Mouse (Mus musculus): ENCODE data around the gene Prkce. TPM values are rescaled to one million over a fixed set of nuclear protein-coding genes. Genes with fewer than 3 reads are reported as not detected.

The Prkce gene
- polyA plus RNA-seq, 1 experiment from 2014 or later: 5.5 TPM

GRCm38 (mm10) chr17:86529411-86529810 is 361.8 kb downstream of the Prkce start:
- WGBS: 33% methylated on average over 4 of the region's 4 CpGs
- ATAC-seq (ENCODE audit: low FRiP score, low TSS enrichment): peak; percentile 43

GRCm38 (mm10) chr17:86531231-86531630 is 363.6 kb downstream of the Prkce start:
- Histone ChIP-seq H3K27me3 (ENCODE audit: insufficient read depth, low read length) (no peaks in the 10 kb centered on the region), H3K36me3 (ENCODE audit: insufficient read depth, low read length) (no peaks in the 10 kb centered on the region), H3K9ac (replicated peaks; ENCODE audit: low read length) (no peak overlapping the region), H3K4me1 (ENCODE audit: insufficient read depth, low read length) (peaks cover 52% of the 10 kb centered on the region), H3K4me3 (ENCODE audit: low read length) (no peak overlapping the region), H3K4me2 (replicated peaks; ENCODE audit: low read depth, low read length) (no peak overlapping the region), H3K27ac (ENCODE audit: low read length) (no peak overlapping the region), H3K9me3 (ENCODE audit: low read length) (no peaks in the 10 kb centered on the region)
- ATAC-seq (ENCODE audit: low FRiP score, low TSS enrichment): no peak
- 84% methylated on average over 6 of the region's 6 CpGs for WGBS

More at GRCm38 (mm10) chr17:86529411-86529810, 361.8 kb downstream of the Prkce start:
- Histone ChIP-seq H3K4me3 (ENCODE audit: low read length) (no peak overlapping the region), H3K27ac (ENCODE audit: low read length) (peak overlapping the region; percentile 86), H3K9ac (replicated peaks; ENCODE audit: low read length) (no peak overlapping the region), H3K4me1 (ENCODE audit: insufficient read depth, low read length) (peaks cover 42% of the 10 kb centered on the region), H3K4me2 (replicated peaks; ENCODE audit: low read depth, low read length) (no peak overlapping the region), H3K27me3 (ENCODE audit: insufficient read depth, low read length) (no peaks in the 10 kb centered on the region), H3K36me3 (ENCODE audit: insufficient read depth, low read length) (no peaks in the 10 kb centered on the region), H3K9me3 (ENCODE audit: low read length) (no peaks in the 10 kb centered on the region)

GRCm38 (mm10) chr17:86532783-86533548 is 365.4 kb downstream of the Prkce start:
- Histone ChIP-seq H3K4me1 (ENCODE audit: insufficient read depth, low read length) (peaks cover 58% of the 10 kb centered on the region), H3K36me3 (ENCODE audit: insufficient read depth, low read length) (no peaks in the 10 kb centered on the region), H3K4me2 (replicated peaks; ENCODE audit: low read depth, low read length) (no peak overlapping the region), H3K4me3 (ENCODE audit: low read length) (no peak overlapping the region), H3K9ac (replicated peaks; ENCODE audit: low read length) (no peak overlapping the region), H3K9me3 (ENCODE audit: low read length) (no peaks in the 10 kb centered on the region), H3K27me3 (ENCODE audit: insufficient read depth, low read length) (no peaks in the 10 kb centered on the region), H3K27ac (ENCODE audit: low read length) (no peak overlapping the region)
- no peak for ATAC-seq (ENCODE audit: low FRiP score, low TSS enrichment)
- WGBS: 69% methylated on average over 17 of the region's 17 CpGs

GRCm38 (mm10) chr17:86533549-86533851 is 365.9 kb downstream of the Prkce start:
- Histone ChIP-seq H3K36me3 (ENCODE audit: insufficient read depth, low read length) (no peaks in the 10 kb centered on the region), H3K4me3 (ENCODE audit: low read length) (no peak overlapping the region), H3K4me1 (ENCODE audit: insufficient read depth, low read length) (peaks cover 54% of the 10 kb centered on the region), H3K9me3 (ENCODE audit: low read length) (no peaks in the 10 kb centered on the region), H3K27me3 (ENCODE audit: insufficient read depth, low read length) (no peaks in the 10 kb centered on the region), H3K4me2 (replicated peaks; ENCODE audit: low read depth, low read length) (no peak overlapping the region), H3K27ac (ENCODE audit: low read length) (no peak overlapping the region), H3K9ac (replicated peaks; ENCODE audit: low read length) (no peak overlapping the region)
- ATAC-seq (ENCODE audit: low FRiP score, low TSS enrichment): no peak
- WGBS: 77% methylated on average over 11 of the region's 11 CpGs

- no peaks in the 10 kb centered on the region for H3K27me3 ChIP-seq (ENCODE audit: insufficient read depth, low read length)
- 0 out of 2 replicates have a peak, but pooled peaks have one; percentile 13 for ATAC-seq (ENCODE audit: low FRiP score, low TSS enrichment)
- H3K9me3 ChIP-seq (ENCODE audit: low read length): no peaks in the 10 kb centered on the region
- peaks cover 46% of the 10 kb centered on the region for H3K4me1 ChIP-seq (ENCODE audit: insufficient read depth, low read length)
- H3K27ac ChIP-seq (ENCODE audit: low read length): peak overlapping the region; percentile 74
- H3K4me2 ChIP-seq (replicated peaks; ENCODE audit: low read depth, low read length): no peak overlapping the region
- 66% methylated on average over 10 of the region's 10 CpGs for WGBS
- peak overlapping the region; percentile 15; the same call in 1 of the 2 replicates for H3K9ac ChIP-seq (replicated peaks; ENCODE audit: low read length)
- no peaks in the 10 kb centered on the region for H3K36me3 ChIP-seq (ENCODE audit: insufficient read depth, low read length)
- H3K4me3 ChIP-seq (ENCODE audit: low read length): no peak overlapping the region
These were observed 367.5 kb downstream of the Prkce start for GRCm38 (mm10) chr17:86535096-86535495.

- H3K27ac ChIP-seq (ENCODE audit: low read length): peak overlapping the region; percentile 74
- H3K4me3 ChIP-seq (ENCODE audit: low read length): peak overlapping the region; percentile 13
- peak overlapping the region; percentile 31; the same call in 1 of the 2 replicates for H3K9ac ChIP-seq (replicated peaks; ENCODE audit: low read length)
- peak overlapping the region; percentile 43 for H3K4me2 ChIP-seq (replicated peaks; ENCODE audit: low read depth, low read length)
- no peaks in the 10 kb centered on the region for H3K27me3 ChIP-seq (ENCODE audit: insufficient read depth, low read length)
- ATAC-seq (ENCODE audit: low FRiP score, low TSS enrichment): peak; percentile 68
- 35% methylated on average over 22 of the region's 22 CpGs for WGBS
- H3K36me3 ChIP-seq (ENCODE audit: insufficient read depth, low read length): no peaks in the 10 kb centered on the region
- H3K9me3 ChIP-seq (ENCODE audit: low read length): no peaks in the 10 kb centered on the region
- peaks cover 42% of the 10 kb centered on the region for H3K4me1 ChIP-seq (ENCODE audit: insufficient read depth, low read length)
These were observed 368.5 kb downstream of the Prkce start for GRCm38 (mm10) chr17:86535827-86536656.

- Histone ChIP-seq H3K9ac (replicated peaks; ENCODE audit: low read length) (no peak overlapping the region), H3K27me3 (ENCODE audit: insufficient read depth, low read length) (no peaks in the 10 kb centered on the region)
- WGBS: 45% methylated on average over 18 of the region's 18 CpGs
These were observed 372.4 kb downstream of the Prkce start for GRCm38 (mm10) chr17:86539881-86540430.

GRCm38 (mm10) chr17:86546529-86546928 is 378.9 kb downstream of the Prkce start:
- no peak for ATAC-seq (ENCODE audit: low FRiP score, low TSS enrichment)
- Histone ChIP-seq H3K4me2 (replicated peaks; ENCODE audit: low read depth, low read length) (no peak overlapping the region), H3K36me3 (ENCODE audit: insufficient read depth, low read length) (no peaks in the 10 kb centered on the region), H3K27me3 (ENCODE audit: insufficient read depth, low read length) (no peaks in the 10 kb centered on the region), H3K27ac (ENCODE audit: low read length) (no peak overlapping the region), H3K4me1 (ENCODE audit: insufficient read depth, low read length) (peaks cover 12% of the 10 kb centered on the region), H3K9me3 (ENCODE audit: low read length) (no peaks in the 10 kb centered on the region), H3K9ac (replicated peaks; ENCODE audit: low read length) (no peak overlapping the region), H3K4me3 (ENCODE audit: low read length) (no peak overlapping the region)
- WGBS: 47% methylated on average over 7 of the region's 7 CpGs

More at GRCm38 (mm10) chr17:86539881-86540430, 372.4 kb downstream of the Prkce start:
- Histone ChIP-seq H3K4me1 (ENCODE audit: insufficient read depth, low read length) (peaks cover 24% of the 10 kb centered on the region), H3K4me2 (replicated peaks; ENCODE audit: low read depth, low read length) (no peak overlapping the region), H3K4me3 (ENCODE audit: low read length) (no peak overlapping the region), H3K9me3 (ENCODE audit: low read length) (no peaks in the 10 kb centered on the region), H3K36me3 (ENCODE audit: insufficient read depth, low read length) (no peaks in the 10 kb centered on the region), H3K27ac (ENCODE audit: low read length) (no peak overlapping the region)
- ATAC-seq (ENCODE audit: low FRiP score, low TSS enrichment): no peak

GRCm38 (mm10) chr17:86549128-86549527 is 381.5 kb downstream of the Prkce start:
- 63% methylated on average over 10 of the region's 10 CpGs for WGBS
- H3K27me3 ChIP-seq (ENCODE audit: insufficient read depth, low read length): no peaks in the 10 kb centered on the region
- no peaks in the 10 kb centered on the region for H3K36me3 ChIP-seq (ENCODE audit: insufficient read depth, low read length)
- H3K4me1 ChIP-seq (ENCODE audit: insufficient read depth, low read length): peaks cover 12% of the 10 kb centered on the region
- ATAC-seq (ENCODE audit: low FRiP score, low TSS enrichment): no peak
- H3K4me2 ChIP-seq (replicated peaks; ENCODE audit: low read depth, low read length): no peak overlapping the region
- no peak overlapping the region for H3K4me3 ChIP-seq (ENCODE audit: low read length)
- H3K9ac ChIP-seq (replicated peaks; ENCODE audit: low read length): no peak overlapping the region
- H3K27ac ChIP-seq (ENCODE audit: low read length): no peak overlapping the region
- H3K9me3 ChIP-seq (ENCODE audit: low read length): no peaks in the 10 kb centered on the region
